Mouse (Mus musculus): Measurements from ENCODE around the gene Anp32a. TPM values are rescaled to one million over a fixed set of nuclear protein-coding genes. Genes with fewer than 3 reads are reported as not detected.

Gene Anp32a
- polyA plus RNA-seq, 1 experiment from 2014 or later = 101 TPM

DNA sequence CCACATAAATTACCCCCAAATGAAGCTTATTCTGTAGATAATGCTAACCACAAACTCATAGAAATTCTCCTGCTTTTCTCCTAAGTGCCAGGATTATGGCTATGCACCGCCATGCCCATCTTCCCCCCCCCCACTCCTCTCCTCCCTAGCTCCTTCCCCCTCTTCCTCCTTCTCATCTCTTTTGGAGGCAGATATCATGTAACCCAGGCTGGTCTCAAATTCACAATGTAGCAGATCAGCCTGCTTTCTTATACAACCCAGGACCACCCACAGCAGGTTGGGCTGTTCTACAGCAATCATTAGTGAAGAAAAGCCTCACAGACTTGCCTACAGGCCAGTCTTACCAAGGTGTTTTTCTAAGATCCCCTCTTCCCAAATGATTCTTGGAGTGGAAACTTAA lies 60.5 kb downstream of the Anp32a start:
- H3K27ac ChIP-seq (ENCODE audit: low read length) = no peak overlapping the region
- ATAC-seq (no peak), DNase-seq (ENCODE audit: low spot score) (no peak)
- no peak overlapping the region for H3K4me3 ChIP-seq (ENCODE audit: low read depth, low read length)
- TF ChIP-seq CTCF (IDR thresholded peaks at IDR 0.05) = no peak
- TF ChIP-seq EP300 (IDR thresholded peaks at IDR 0.05) = no peak
- no peaks in the 10 kb centered on the region for H3K9me3 ChIP-seq (ENCODE audit: low read length)
- H3K4me2 ChIP-seq (replicated peaks; ENCODE audit: low read depth, low read length) = no peak overlapping the region
- no peak overlapping the region for H3K9ac ChIP-seq (replicated peaks; ENCODE audit: low read depth)
- 57% methylated on average over 1 of the region's 1 CpGs for WGBS
- H3K36me3 ChIP-seq (ENCODE audit: insufficient read depth, low read length) = no peaks in the 10 kb centered on the region
- H3K27me3 ChIP-seq (replicated peaks; ENCODE audit: insufficient read depth, low read length) = no peaks in the 10 kb centered on the region
- H3K4me1 ChIP-seq (ENCODE audit: insufficient read depth, low read depth, low read length) = 0 out of 2 replicates have a peak, but pooled peaks cover 5% of the 10 kb centered on the region

DNA sequence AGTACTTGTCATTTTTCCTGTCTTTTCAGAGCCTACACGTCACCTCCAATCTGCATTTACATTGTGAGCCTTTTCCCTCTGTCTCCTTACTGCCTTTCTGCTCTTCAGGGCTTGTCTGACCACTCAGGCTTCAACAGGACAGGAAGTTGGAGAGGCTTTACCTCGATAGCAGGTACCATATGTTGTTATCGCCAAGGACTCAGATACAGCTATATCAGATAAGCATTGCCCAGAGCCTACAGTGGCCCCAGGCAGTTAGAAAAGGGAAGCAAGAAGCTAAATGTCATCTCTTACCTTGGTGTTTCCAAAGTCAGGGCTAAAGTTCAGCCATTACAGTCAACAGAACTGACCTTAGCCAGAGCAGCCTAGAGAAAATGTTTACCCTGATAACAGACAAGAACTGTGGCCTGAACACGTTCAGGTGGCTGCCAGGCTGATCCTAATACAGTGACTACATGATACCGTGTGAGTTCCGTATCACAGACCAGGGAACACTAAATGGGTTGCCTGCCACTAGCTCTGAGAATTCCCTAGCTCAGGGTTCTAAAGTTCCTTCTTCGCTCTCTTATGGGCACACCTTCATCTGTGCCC lies 65.4 kb downstream of the Anp32a start:
- no peaks in the 10 kb centered on the region for H3K36me3 ChIP-seq (ENCODE audit: insufficient read depth, low read length)
- H3K4me1 ChIP-seq (ENCODE audit: insufficient read depth, low read depth, low read length) = no peaks in the 10 kb centered on the region
- WGBS = 58% methylated on average over 7 of the region's 7 CpGs
- TF ChIP-seq EP300 (IDR thresholded peaks at IDR 0.05) (no peak), CTCF (IDR thresholded peaks at IDR 0.05) (no peak)
- ATAC-seq (no peak), DNase-seq (ENCODE audit: low spot score) (no peak)
- no peaks in the 10 kb centered on the region for H3K9me3 ChIP-seq (ENCODE audit: low read length)
- H3K4me2 ChIP-seq (replicated peaks; ENCODE audit: low read depth, low read length) = no peak overlapping the region
- H3K4me3 ChIP-seq (ENCODE audit: low read depth, low read length) = no peak overlapping the region
- H3K27me3 ChIP-seq (replicated peaks; ENCODE audit: insufficient read depth, low read length) = no peaks in the 10 kb centered on the region
- no peak overlapping the region for H3K27ac ChIP-seq (ENCODE audit: low read length)
- no peak overlapping the region for H3K9ac ChIP-seq (replicated peaks; ENCODE audit: low read depth)

DNA sequence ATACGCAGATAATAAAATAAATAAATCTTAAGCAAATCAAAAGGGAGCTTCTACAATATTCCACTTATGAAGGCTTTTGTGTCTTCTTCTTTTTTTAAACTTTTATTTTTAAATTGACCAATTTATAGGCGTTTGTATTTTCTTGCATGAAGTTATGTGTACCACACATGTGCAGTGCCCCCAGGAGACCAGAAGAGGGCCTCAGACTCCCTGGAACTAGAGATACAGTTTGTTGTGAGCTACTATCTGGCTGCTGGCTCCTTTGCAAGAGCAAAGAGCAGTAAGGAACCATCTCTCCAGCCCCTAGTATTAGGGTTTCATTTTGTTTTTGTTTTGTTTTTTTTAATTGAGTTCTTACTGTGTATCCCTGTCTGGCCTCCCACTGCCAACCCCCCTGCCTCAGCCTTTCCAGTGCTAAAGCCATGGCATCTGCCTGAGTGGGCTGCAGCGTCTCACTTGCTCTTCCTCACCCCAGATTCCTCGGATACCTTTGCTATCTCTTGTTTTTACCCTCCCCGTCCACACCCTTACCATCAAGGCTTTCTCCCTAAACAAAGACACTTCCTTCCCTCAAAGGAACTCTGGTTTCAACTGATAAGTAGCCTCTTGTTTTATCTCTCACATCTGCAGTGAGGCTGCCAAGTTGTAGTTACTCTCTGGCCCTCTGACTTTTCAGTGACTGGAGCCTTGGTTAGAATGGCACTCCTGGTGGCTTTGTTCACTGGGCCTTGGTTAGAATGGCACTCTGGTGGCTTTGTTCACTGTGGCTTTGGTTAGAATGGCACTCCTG lies 66.5 kb downstream of the Anp32a start:
- TF ChIP-seq EP300 (IDR thresholded peaks at IDR 0.05) = peak; percentile 99
- peak; percentile 45 for TF ChIP-seq CTCF (IDR thresholded peaks at IDR 0.05)
- 50% methylated on average over 5 of the region's 5 CpGs for WGBS

DNA sequence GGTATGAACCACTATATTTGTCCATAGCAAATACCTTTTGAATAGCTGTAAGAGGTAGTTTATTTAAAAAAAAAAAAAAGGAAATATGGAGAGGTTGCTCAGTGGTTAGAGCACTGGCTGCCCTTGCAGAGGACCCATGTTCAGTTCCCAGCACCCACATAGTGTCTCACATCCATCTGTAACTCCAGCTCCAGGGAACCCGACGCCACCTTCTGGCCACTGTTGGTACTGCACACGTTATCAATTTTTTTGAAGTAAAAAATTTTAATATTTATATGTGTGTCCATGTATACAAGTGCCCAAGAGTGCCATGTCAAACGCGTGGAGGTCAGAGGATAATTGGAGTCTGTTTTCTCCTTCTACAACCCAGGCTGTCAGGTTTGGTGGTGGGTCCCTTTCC lies 77.6 kb downstream of the Anp32a start:
- 65% methylated on average over 5 of the region's 5 CpGs for WGBS
- H3K9me3 ChIP-seq (ENCODE audit: low read length) = no peaks in the 10 kb centered on the region
- no peak overlapping the region for H3K4me2 ChIP-seq (replicated peaks; ENCODE audit: low read depth, low read length)
- no peak for TF ChIP-seq EP300 (IDR thresholded peaks at IDR 0.05)
- TF ChIP-seq CTCF (IDR thresholded peaks at IDR 0.05) = peak; percentile 59
- H3K36me3 ChIP-seq (ENCODE audit: insufficient read depth, low read length) = no peaks in the 10 kb centered on the region
- DNase-seq (ENCODE audit: low spot score) (no peak), ATAC-seq (no peak)
- no peak overlapping the region for H3K9ac ChIP-seq (replicated peaks; ENCODE audit: low read depth)
- H3K4me3 ChIP-seq (ENCODE audit: low read depth, low read length) = no peak overlapping the region
- peaks cover 7% of the 10 kb centered on the region for H3K4me1 ChIP-seq (ENCODE audit: insufficient read depth, low read depth, low read length)
- no peaks in the 10 kb centered on the region for H3K27me3 ChIP-seq (replicated peaks; ENCODE audit: insufficient read depth, low read length)
- no peak overlapping the region for H3K27ac ChIP-seq (ENCODE audit: low read length)

More for the DNA sequence above, 66.5 kb downstream of the Anp32a start:
- no peak overlapping the region for H3K4me3 ChIP-seq (ENCODE audit: low read depth, low read length)
- 0 out of 2 replicates have a peak overlapping the region, but pooled peaks have one; percentile 54 for H3K27ac ChIP-seq (ENCODE audit: low read length)
- DNase-seq (ENCODE audit: low spot score) (peak; percentile 65), ATAC-seq (peak; percentile 76)
- no peaks in the 10 kb centered on the region for H3K36me3 ChIP-seq (ENCODE audit: insufficient read depth, low read length)
- no peak overlapping the region for H3K4me2 ChIP-seq (replicated peaks; ENCODE audit: low read depth, low read length)
- no peak overlapping the region for H3K9ac ChIP-seq (replicated peaks; ENCODE audit: low read depth)
- no peaks in the 10 kb centered on the region for H3K27me3 ChIP-seq (replicated peaks; ENCODE audit: insufficient read depth, low read length)
- H3K9me3 ChIP-seq (ENCODE audit: low read length) = no peaks in the 10 kb centered on the region
- H3K4me1 ChIP-seq (ENCODE audit: insufficient read depth, low read depth, low read length) = peaks cover 3% of the 10 kb centered on the region; the same call in 1 of the 2 replicates

DNA sequence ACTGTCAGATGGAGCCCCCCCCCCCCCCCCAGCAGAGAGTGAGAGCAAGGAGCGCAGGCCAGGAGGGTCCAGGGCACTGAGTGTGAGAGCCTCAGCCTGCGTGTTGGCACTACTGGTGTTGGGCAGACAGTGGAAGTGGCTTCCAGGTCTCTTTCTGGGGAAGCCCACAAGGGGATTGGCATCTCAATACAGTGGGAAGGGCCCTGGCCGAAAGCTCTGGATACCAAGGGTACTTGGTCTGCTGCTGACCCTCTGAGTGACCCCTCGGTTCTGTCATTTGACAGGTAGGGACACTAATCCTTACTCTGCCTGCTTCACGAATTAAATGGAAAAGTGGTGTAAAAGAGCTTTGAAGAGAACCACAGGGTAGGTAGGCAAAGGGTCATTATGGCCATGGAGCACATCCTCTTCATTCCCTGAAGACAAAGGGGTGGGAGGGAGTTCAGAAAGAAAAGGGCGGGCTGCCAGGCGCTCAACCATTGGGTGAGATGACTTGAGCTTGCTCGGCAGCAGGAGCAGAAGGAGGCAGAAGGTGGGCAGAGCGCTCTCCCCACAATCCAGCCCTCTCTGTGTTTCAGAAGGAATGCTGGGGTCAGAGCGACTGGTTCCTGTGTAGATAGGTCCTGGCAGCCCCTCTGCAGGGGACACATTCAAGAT lies 79.3 kb downstream of the Anp32a start:
- H3K27me3 ChIP-seq (replicated peaks; ENCODE audit: insufficient read depth, low read length) = no peaks in the 10 kb centered on the region
- H3K4me3 ChIP-seq (ENCODE audit: low read depth, low read length) = no peak overlapping the region
- 70% methylated on average over 9 of the region's 10 CpGs for WGBS
- H3K9ac ChIP-seq (replicated peaks; ENCODE audit: low read depth) = no peak overlapping the region
- H3K9me3 ChIP-seq (ENCODE audit: low read length) = no peaks in the 10 kb centered on the region
- no peak for TF ChIP-seq CTCF (IDR thresholded peaks at IDR 0.05)
- no peak for TF ChIP-seq EP300 (IDR thresholded peaks at IDR 0.05)
- ATAC-seq (peak; percentile 14), DNase-seq (ENCODE audit: low spot score) (peak; percentile 22)
- H3K36me3 ChIP-seq (ENCODE audit: insufficient read depth, low read length) = 0 out of 2 replicates have a peak, but pooled peaks cover 7% of the 10 kb centered on the region
- peak overlapping the region; percentile 50; the same call in 1 of the 2 replicates for H3K4me2 ChIP-seq (replicated peaks; ENCODE audit: low read depth, low read length)
- peaks cover 7% of the 10 kb centered on the region; the same call in 1 of the 2 replicates for H3K4me1 ChIP-seq (ENCODE audit: insufficient read depth, low read depth, low read length)
- H3K27ac ChIP-seq (ENCODE audit: low read length) = peak overlapping the region; percentile 77

DNA sequence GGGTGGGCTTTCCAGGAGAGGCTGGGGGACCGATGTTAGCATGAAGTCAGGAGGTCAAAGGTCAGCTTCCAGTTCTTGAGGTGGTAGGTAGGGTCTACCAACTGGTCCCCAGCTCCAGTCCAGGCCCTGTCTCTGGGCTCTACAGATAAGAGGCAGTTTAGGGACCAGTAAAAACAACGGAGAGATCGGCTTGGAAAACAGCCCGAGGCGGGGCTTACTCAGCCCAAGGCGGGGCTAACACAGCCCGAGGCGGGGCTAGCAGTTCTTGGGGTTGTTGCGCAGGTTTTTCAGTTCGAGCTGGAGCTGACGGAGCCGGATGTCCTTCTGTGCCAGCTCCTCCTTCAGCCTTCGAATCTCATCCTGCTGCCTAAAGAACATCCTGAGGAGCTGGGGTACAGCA lies 79.9 kb downstream of the Anp32a start:
- peak overlapping the region; percentile 34 for H3K9ac ChIP-seq (replicated peaks; ENCODE audit: low read depth)
- H3K4me1 ChIP-seq (ENCODE audit: insufficient read depth, low read depth, low read length) = peaks cover 7% of the 10 kb centered on the region; the same call in 1 of the 2 replicates
- H3K4me3 ChIP-seq (ENCODE audit: low read depth, low read length) = peak overlapping the region; percentile 27
- H3K36me3 ChIP-seq (ENCODE audit: insufficient read depth, low read length) = 0 out of 2 replicates have a peak, but pooled peaks cover 7% of the 10 kb centered on the region
- no peaks in the 10 kb centered on the region for H3K9me3 ChIP-seq (ENCODE audit: low read length)
- no peak for TF ChIP-seq EP300 (IDR thresholded peaks at IDR 0.05)
- TF ChIP-seq CTCF (IDR thresholded peaks at IDR 0.05) = no peak
- H3K27ac ChIP-seq (ENCODE audit: low read length) = peak overlapping the region; percentile 77
- H3K4me2 ChIP-seq (replicated peaks; ENCODE audit: low read depth, low read length) = peak overlapping the region; percentile 50
- H3K27me3 ChIP-seq (replicated peaks; ENCODE audit: insufficient read depth, low read length) = no peaks in the 10 kb centered on the region
- peak; percentile 94 for DNase-seq (ENCODE audit: low spot score)
- peak; percentile 89 for ATAC-seq
- WGBS = 4% methylated on average over 13 of the region's 13 CpGs

All from lung, postnatal 0 days (tissue).